Mouse (Mus musculus) embryo, embryonic 11.5 days (tissue): ENCODE results near the gene Olfr594.
"Not testable (repeated sequence)": the region's sequence is repeated elsewhere in the genome, so short reads cannot be mapped to it uniquely, and the experiment has no call there.

ENCODE experiments used
- DNase-seq: peaks from one replicate; pipeline ENCODE4 v3.0.0-alpha.2; 2012; ENCODE audit warnings: low read depth, low spot score

Gene Olfr594

DNA sequence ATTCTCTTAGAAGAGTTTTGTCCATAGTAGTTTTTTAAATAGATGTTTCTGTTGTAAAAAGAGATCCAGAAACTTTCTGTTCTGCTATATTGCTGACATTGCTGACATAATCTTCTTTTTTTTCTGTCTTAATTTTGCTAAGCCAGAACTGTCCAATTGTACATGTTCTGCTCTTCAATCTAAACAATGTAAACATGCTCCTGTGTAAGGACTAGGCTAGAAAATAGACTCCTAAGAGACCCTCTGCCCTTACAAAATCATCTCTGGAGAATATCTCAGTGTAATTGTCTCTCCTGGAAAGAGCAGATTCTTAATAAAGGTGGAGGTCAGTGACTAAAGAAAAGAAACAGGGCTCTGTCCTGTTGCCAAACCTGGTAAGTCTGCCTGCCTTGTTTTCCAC lies at the start of gene Olfr594:
Olfr594 (plus strand) TSS at position 301 of the 400 bp plus-strand sequence.
- DNase-seq, result no peak

DNA sequence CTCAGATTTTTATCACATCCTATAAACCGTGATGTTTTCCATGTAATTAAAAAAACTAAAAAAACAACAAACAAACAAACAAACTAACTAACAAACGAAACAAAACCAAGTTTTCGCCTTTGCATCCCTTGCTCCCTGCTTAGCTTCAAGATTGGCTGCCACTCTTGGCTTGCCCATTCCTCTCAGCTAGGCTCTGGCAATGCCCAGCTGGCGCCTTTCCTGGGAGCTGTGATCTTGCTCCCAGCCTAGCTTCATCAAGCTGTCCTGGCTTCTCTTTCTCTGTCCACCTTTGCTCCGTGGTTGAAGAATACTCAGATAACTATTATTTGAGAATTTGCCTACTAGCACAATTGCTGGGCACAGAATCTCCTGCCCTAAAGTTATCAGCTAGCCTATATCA lies 47.1 kb upstream of the Olfr594 start:
- DNase-seq, result no peak

DNA sequence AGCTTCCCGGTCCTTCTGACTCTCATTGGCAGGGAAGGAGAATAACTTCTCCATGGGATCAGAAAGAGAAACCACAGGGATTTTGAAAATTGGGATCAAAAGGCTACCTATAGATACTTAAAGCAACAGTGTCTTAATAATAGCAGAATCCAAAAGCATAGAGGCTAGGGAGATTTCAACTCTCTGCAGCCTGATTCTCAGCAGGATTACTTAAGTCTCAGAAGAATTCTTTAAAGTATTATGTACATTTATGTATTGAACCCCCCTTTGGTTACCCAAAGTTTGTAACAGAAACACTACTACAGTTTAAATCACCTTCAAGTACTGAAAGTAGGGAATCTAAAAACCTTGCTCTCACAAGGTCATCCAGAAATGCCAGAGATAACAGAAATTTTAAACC lies 38.6 kb upstream of the Olfr594 start, which contains the start of gene Olfr591:
Olfr591 (minus strand) TSS at position 101 of the 400 bp plus-strand sequence.
- no peak for DNase-seq

DNA sequence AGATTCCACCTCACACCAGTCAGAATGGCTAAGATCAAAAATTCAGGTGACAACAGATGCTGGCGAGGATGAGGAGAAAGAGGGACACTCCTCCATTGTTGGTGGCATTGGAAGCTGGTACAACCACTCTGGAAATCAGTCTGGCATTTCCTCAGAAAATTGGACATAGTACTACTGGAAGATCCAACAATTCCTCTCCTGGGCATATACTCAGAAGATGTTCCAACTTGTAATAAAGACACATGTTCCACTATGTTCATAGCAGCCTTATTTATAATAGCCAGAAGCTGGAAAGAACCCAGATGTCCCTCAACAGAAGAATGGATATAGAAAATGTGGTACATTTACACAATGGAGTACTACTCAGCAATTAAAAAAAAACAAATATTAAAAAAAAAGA lies 32.3 kb upstream of the Olfr594 start, which contains the start of gene Olfr592:
Olfr592 (plus strand) TSS at position 301 of the 400 bp plus-strand sequence.
- not testable (repeated sequence) for DNase-seq

DNA sequence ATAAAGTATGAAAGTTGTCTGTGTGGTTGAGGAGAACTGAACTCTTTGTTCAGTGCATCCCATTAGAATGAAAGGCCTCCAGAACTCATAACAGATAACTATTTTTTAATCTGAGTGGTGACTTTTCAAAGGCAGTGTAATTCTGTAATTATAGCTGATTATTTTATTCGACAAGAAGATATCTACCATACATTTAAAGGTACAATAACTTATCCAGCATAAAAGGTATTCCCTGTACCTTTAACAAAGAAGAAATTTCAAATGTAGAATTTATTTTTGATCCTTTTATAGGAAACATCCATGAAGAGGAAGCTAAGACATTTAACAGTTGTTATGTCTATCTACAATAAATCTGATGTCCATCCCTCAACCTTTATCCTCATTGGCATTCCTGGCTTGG lies 5.2 kb upstream of the Olfr594 start, which contains the start of gene Olfr593:
Olfr593 (plus strand) TSS at position 301 of the 400 bp plus-strand sequence.
- DNase-seq, result no peak

DNA sequence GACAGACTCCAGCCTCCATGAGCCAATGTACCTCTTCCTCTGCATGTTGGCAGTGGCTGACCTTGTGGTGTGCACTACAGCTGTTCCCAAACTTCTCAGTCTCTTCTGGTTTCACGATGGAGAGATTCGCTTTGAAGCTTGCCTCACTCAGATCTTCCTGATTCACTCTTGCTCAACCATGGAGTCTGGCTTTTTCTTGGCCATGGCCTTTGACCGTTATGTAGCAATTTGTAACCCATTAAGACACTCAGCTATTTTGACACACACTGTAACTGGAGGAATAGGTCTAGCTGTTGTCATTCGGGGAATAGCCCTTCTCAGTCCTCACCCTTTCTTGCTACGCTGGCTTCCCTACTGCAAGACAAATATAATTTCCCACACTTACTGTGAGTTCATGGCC lies 4.7 kb upstream of the Olfr594 start:
- DNase-seq, result not testable (repeated sequence)

DNA sequence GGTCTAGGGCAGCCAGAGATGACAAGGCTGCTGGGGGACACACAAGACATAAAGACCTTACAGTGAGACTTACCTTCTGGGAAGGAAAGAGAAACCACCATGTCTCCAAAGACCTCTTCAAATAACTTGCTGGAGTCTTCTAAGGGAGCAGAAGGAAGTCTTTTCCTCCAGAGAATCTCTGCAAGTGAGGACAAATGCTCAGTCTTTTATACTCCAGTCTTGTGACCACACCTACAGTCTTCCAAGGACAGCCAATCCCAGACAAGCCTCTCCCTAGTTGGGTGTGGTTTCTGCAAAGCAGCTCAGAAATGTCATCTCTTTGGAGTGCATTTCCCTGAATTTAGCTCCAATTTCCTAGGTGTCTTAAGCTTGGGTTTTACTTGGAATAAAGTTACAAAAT lies 35.6 kb downstream of the Olfr594 start, which contains the start of gene Usp17ld:
Usp17ld (minus strand) TSS at position 101 of the 400 bp plus-strand sequence.
- not testable (repeated sequence) for DNase-seq
